Mouse (Mus musculus): ENCODE results near the gene Per3. TPM values are rescaled to one million over a fixed set of nuclear protein-coding genes. Genes with fewer than 3 reads are reported as not detected.
"Not testable (repeated sequence)": the region's sequence is repeated elsewhere in the genome, so short reads cannot be mapped to it uniquely, and the experiment has no call there.

Gene Per3
- polyA plus RNA-seq, 1 experiment from 2014 or later = 8.0 TPM

- 89% methylated on average over 11 of the region's 11 CpGs for whole genome bisulfite sequencing
- DNase-seq (no peak), ATAC-seq (ENCODE audit: insufficient read depth) (no peak)
- H3K27me3 ChIP-seq (ENCODE audit: insufficient read depth, low read length) = no peaks in the 10 kb centered on the region
- H3K4me3 ChIP-seq (ENCODE audit: low read depth, low read length) = no peak overlapping the region
- no peaks in the 10 kb centered on the region for H3K9me3 ChIP-seq (ENCODE audit: low read depth, low read length)
- no peaks in the 10 kb centered on the region; the same call in 1 of the 2 replicates for H3K36me3 ChIP-seq (ENCODE audit: insufficient read depth)
- no peak overlapping the region for H3K4me2 ChIP-seq
- H3K9ac ChIP-seq = no peak overlapping the region
- no peaks in the 10 kb centered on the region for H3K4me1 ChIP-seq (ENCODE audit: insufficient read depth)
- H3K27ac ChIP-seq (ENCODE audit: low read depth) = no peak overlapping the region
- TF ChIP-seq CTCF (IDR thresholded peaks at IDR 0.05; ENCODE audit: low read depth) = no peak
Measured at GRCm38 (mm10) chr4:151037800-151038199, 6.7 kb downstream of the Per3 start.

GRCm38 (mm10) chr4:151036521-151036920 is 7.9 kb downstream of the Per3 start:
- DNase-seq (no peak), ATAC-seq (ENCODE audit: insufficient read depth) (no peak)
- Histone ChIP-seq H3K9ac (no peak overlapping the region), H3K4me1 (ENCODE audit: insufficient read depth) (no peaks in the 10 kb centered on the region), H3K9me3 (ENCODE audit: low read depth, low read length) (no peaks in the 10 kb centered on the region), H3K27ac (ENCODE audit: low read depth) (no peak overlapping the region), H3K36me3 (ENCODE audit: insufficient read depth) (no peaks in the 10 kb centered on the region; the same call in 1 of the 2 replicates), H3K4me2 (no peak overlapping the region), H3K27me3 (ENCODE audit: insufficient read depth, low read length) (no peaks in the 10 kb centered on the region), H3K4me3 (ENCODE audit: low read depth, low read length) (no peak overlapping the region)
- WGBS = 88% methylated on average over 7 of the region's 7 CpGs
- TF ChIP-seq CTCF (IDR thresholded peaks at IDR 0.05; ENCODE audit: low read depth) = no peak

DNA sequence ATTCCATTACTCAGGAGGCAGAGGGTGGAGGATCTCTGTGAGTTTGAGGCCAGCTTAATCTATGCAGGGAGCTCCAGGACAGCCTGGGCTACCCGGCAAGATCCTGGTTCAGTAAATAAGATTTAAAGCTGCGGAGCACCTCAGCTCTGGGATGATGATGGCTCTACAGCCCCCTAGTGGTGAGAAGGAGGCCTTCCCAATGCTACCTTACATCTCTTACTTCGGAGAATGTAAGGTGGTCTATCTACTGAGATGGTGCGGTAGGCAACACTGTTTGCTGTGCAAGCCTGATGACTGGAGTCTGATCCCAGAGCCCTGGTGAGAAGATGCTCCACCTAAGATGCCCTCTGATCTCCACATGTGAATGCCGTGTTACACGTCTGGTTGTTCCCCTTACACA is 17.5 kb downstream of the Per3 start:
- no peaks in the 10 kb centered on the region for H3K9me3 ChIP-seq (ENCODE audit: low read depth, low read length)
- H3K36me3 ChIP-seq (ENCODE audit: insufficient read depth) = peaks cover 4% of the 10 kb centered on the region; the same call in 1 of the 2 replicates
- H3K4me3 ChIP-seq (ENCODE audit: low read depth, low read length) = no peak overlapping the region
- ATAC-seq (ENCODE audit: insufficient read depth) (no peak), DNase-seq (peak; percentile 78)
- H3K4me1 ChIP-seq (ENCODE audit: insufficient read depth) = no peaks in the 10 kb centered on the region
- no peak overlapping the region for H3K27ac ChIP-seq (ENCODE audit: low read depth)
- H3K4me2 ChIP-seq = no peak overlapping the region
- H3K27me3 ChIP-seq (ENCODE audit: insufficient read depth, low read length) = no peaks in the 10 kb centered on the region
- H3K9ac ChIP-seq = no peak overlapping the region
- WGBS = 48% methylated on average over 6 of the region's 6 CpGs
- TF ChIP-seq CTCF (IDR thresholded peaks at IDR 0.05; ENCODE audit: low read depth) = peak; percentile 87

- Histone ChIP-seq H3K27me3 (ENCODE audit: insufficient read depth, low read length) (no peaks in the 10 kb centered on the region), H3K4me3 (ENCODE audit: low read depth, low read length) (no peak overlapping the region), H3K9ac (no peak overlapping the region), H3K36me3 (ENCODE audit: insufficient read depth) (peaks cover 4% of the 10 kb centered on the region; the same call in 1 of the 2 replicates), H3K27ac (ENCODE audit: low read depth) (no peak overlapping the region), H3K9me3 (ENCODE audit: low read depth, low read length) (no peaks in the 10 kb centered on the region), H3K4me1 (ENCODE audit: insufficient read depth) (no peaks in the 10 kb centered on the region), H3K4me2 (no peak overlapping the region)
- TF ChIP-seq CTCF (IDR thresholded peaks at IDR 0.05; ENCODE audit: low read depth) = no peak
- 68% methylated on average over 9 of the region's 9 CpGs for WGBS
- ATAC-seq (ENCODE audit: insufficient read depth) (no peak), DNase-seq (no peak)
Measured at GRCm38 (mm10) chr4:151024152-151024551, 20.3 kb downstream of the Per3 start.

DNA sequence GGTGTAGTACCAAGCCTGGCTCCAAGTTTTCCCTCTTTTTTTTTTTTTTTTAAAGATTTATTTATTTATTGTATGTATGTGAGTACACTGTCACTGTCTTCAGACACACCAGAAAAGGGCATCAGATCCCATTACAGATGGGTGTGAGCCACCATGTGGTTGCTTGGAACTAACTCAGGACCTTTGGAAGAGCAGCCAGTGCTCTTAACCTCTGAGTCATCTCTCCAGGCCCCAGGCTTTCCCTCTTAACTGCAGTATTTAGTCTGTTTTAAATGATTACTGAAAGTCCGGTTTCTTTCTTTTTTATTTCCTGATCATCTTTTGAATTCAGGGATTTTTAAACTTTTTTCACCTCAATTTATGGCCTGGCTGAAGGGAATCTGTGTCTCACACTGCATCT is 27.1 kb downstream of the Per3 start:
- peaks cover 28% of the 10 kb centered on the region; the same call in 1 of the 2 replicates for H3K36me3 ChIP-seq (ENCODE audit: insufficient read depth)
- DNase-seq; H3K27ac ChIP-seq (ENCODE audit: low read depth); H3K4me3 ChIP-seq (ENCODE audit: low read depth, low read length); H3K4me1 ChIP-seq (ENCODE audit: insufficient read depth); H3K9ac ChIP-seq; H3K4me2 ChIP-seq; H3K27me3 ChIP-seq (ENCODE audit: insufficient read depth, low read length); H3K9me3 ChIP-seq (ENCODE audit: low read depth, low read length); ATAC-seq (ENCODE audit: insufficient read depth): not testable (repeated sequence)
- 88% methylated on average over 1 of the region's 1 CpGs for WGBS

- H3K27me3 ChIP-seq (ENCODE audit: insufficient read depth, low read length) = no peaks in the 10 kb centered on the region
- no peak overlapping the region for H3K27ac ChIP-seq (ENCODE audit: low read depth)
- H3K4me2 ChIP-seq = no peak overlapping the region
- ATAC-seq (ENCODE audit: insufficient read depth) = no peak
- no peak for DNase-seq
- 77% methylated on average over 10 of the region's 10 CpGs for WGBS
- no peak for TF ChIP-seq CTCF (IDR thresholded peaks at IDR 0.05; ENCODE audit: low read depth)
- no peak overlapping the region for H3K9ac ChIP-seq
- no peak overlapping the region for H3K4me3 ChIP-seq (ENCODE audit: low read depth, low read length)
- H3K36me3 ChIP-seq (ENCODE audit: insufficient read depth) = peaks cover 35% of the 10 kb centered on the region; the same call in 1 of the 2 replicates
- H3K9me3 ChIP-seq (ENCODE audit: low read depth, low read length) = no peaks in the 10 kb centered on the region
- H3K4me1 ChIP-seq (ENCODE audit: insufficient read depth) = no peaks in the 10 kb centered on the region
Measured at GRCm38 (mm10) chr4:151015946-151016345, 28.5 kb downstream of the Per3 start.

GRCm38 (mm10) chr4:151010316-151010715 is 34.1 kb downstream of the Per3 start:
- ATAC-seq (ENCODE audit: insufficient read depth) (no peak), DNase-seq (no peak)
- TF ChIP-seq CTCF (IDR thresholded peaks at IDR 0.05; ENCODE audit: low read depth) = no peak
- no peaks in the 10 kb centered on the region for H3K9me3 ChIP-seq (ENCODE audit: low read depth, low read length)
- H3K4me2 ChIP-seq = no peak overlapping the region
- no peaks in the 10 kb centered on the region for H3K27me3 ChIP-seq (ENCODE audit: insufficient read depth, low read length)
- H3K4me3 ChIP-seq (ENCODE audit: low read depth, low read length) = no peak overlapping the region
- no peak overlapping the region for H3K9ac ChIP-seq
- no peak overlapping the region for H3K27ac ChIP-seq (ENCODE audit: low read depth)
- peaks cover 22% of the 10 kb centered on the region; the same call in 1 of the 2 replicates for H3K36me3 ChIP-seq (ENCODE audit: insufficient read depth)
- 80% methylated on average over 7 of the region's 7 CpGs for WGBS
- no peaks in the 10 kb centered on the region for H3K4me1 ChIP-seq (ENCODE audit: insufficient read depth)

GRCm38 (mm10) chr4:151006945-151007344 is 37.5 kb downstream of the Per3 start:
- no peak overlapping the region for H3K27ac ChIP-seq (ENCODE audit: low read depth)
- H3K4me1 ChIP-seq (ENCODE audit: insufficient read depth) = no peaks in the 10 kb centered on the region
- TF ChIP-seq CTCF (IDR thresholded peaks at IDR 0.05; ENCODE audit: low read depth) = peak; percentile 67
- DNase-seq = peak; percentile 73
- ATAC-seq (ENCODE audit: insufficient read depth) = no peak
- no peaks in the 10 kb centered on the region for H3K27me3 ChIP-seq (ENCODE audit: insufficient read depth, low read length)
- no peak overlapping the region for H3K4me2 ChIP-seq
- H3K4me3 ChIP-seq (ENCODE audit: low read depth, low read length) = no peak overlapping the region
- H3K9me3 ChIP-seq (ENCODE audit: low read depth, low read length) = no peaks in the 10 kb centered on the region
- no peak overlapping the region for H3K9ac ChIP-seq
- 49% methylated on average over 6 of the region's 6 CpGs for WGBS
- peaks cover 11% of the 10 kb centered on the region; the same call in 1 of the 2 replicates for H3K36me3 ChIP-seq (ENCODE audit: insufficient read depth)

Measured in lung, embryonic 14.5 days (tissue).